Mouse (Mus musculus) left cerebral cortex, adult 2 months (tissue): ENCODE results near the gene Lipa. TPM values are rescaled to one million over a fixed set of nuclear protein-coding genes. Genes with fewer than 3 reads are reported as not detected.
A peak's percentile ranks its signal among the peaks of the same experiment; 100 is the strongest.

Experiments used
- DNase-seq, 2 experiments: peaks; one replicate each; pipeline ENCODE4 v3.0.0; 2021 to 2022; ENCODE audit warnings: low spot score in 2 of 2, mixed read lengths in 1 of 2; ENCODE audit errors: extremely low spot score in 1 of 2
- H3K27ac ChIP-seq: fragments of 200-600 bp; 2 replicates; pipeline ENCODE4 v1.8.1; 2022
- H3K4me3 ChIP-seq: fragments of 200-600 bp; 2 replicates; pipeline ENCODE4 v1.8.1; 2022
- CTCF ChIP-seq: fragments of 200-600 bp; IDR thresholded peaks from 2 replicates; pipeline ENCODE4 v1.8.1; 2022; ENCODE audit warnings: antibody characterized with exemption, mild to moderate bottlenecking, moderate library complexity
- intact Hi-C: fragments of 180-260 bp; cut with DNase I; formaldehyde crosslinking; loops from one replicate; pipeline ENCODE4 v1.15.1; 2025
- total RNA-seq, 2 experiments: library from RNA; stranded (reverse); gene quantifications; 2 replicates each; pipeline ENCODE4 v1.2.3; 2021

Lipa gene
- total RNA-seq, 2 experiments from 2014 or later: 15.3 to 17.5 TPM

- intact Hi-C loops: loop anchor here (2.0 kb wide), 1 partner anchor 149 kb away; no protein-coding TSS in a partner anchor
- DNase-seq: peak in 1 of 2 experiments; percentile 31
- no peak overlapping the region for H3K4me3 ChIP-seq
Measured at GRCm38 (mm10) chr19:34483547-34483946, 43.7 kb downstream of the Lipa start.

DNA sequence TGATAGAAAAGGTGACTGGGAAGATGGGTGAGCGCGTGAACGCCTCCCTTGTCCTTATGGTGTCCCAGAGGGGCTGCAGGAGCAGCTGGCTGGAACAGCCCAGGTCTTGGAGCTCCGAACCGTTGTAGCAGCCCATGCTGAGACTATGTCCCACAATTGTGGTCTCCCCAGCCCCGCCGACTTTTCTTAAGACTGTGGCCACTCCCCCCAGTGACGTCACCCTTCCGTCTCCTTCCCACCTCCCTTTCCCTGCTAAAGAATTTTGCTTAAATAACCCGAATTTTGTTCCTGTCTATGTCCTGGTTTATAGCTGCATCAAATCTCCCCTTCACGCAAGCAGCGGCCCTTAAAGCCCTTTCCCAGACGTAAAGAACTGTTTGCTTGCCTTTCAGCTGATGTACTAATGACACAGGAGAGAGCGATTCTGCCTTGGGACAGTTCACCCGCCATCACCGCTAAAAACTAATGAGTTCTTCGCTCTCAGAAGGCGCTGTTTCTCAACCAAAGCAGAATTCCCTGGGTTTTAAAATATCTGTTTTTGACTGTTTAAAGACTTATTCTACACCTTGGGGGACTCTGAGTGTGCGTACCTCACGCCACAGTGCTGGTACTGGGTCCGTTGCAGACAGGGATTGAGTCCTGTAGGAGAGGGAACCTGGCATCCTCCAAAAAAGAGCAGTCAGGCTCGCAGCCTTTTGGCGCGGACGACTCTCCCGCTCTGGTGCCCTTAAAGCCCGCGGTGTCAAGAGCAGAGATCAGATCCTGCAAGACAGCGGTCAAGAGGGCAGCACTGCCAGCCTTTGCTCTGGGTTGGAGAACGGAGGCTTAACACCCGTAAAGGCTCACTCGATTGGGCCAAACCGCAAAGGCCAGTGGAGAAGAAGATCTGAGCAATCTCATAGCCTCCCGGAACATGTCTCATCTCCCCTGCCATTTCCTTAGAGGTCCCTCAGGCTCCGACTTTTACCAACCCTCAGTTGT lies 52.0 kb downstream of the Lipa start, which contains the start of gene Ch25h:
Gene Ch25h (minus strand): TSS at position 174 of the 981 bp plus-strand sequence.
- intact Hi-C loops: no loop called here
- peak within 1 kb of the TSS; percentile 52 for H3K4me3 ChIP-seq
- DNase-seq: peak in 1 of 2 experiments; percentile 19
- H3K27ac ChIP-seq: peak within 1 kb of the TSS; percentile 10; the same call in 1 of the 2 replicates
- no peak for TF ChIP-seq CTCF

More at GRCm38 (mm10) chr19:34483547-34483946, 43.7 kb downstream of the Lipa start:
- peak; percentile 65 for TF ChIP-seq CTCF
- H3K27ac ChIP-seq: no peak overlapping the region

DNA sequence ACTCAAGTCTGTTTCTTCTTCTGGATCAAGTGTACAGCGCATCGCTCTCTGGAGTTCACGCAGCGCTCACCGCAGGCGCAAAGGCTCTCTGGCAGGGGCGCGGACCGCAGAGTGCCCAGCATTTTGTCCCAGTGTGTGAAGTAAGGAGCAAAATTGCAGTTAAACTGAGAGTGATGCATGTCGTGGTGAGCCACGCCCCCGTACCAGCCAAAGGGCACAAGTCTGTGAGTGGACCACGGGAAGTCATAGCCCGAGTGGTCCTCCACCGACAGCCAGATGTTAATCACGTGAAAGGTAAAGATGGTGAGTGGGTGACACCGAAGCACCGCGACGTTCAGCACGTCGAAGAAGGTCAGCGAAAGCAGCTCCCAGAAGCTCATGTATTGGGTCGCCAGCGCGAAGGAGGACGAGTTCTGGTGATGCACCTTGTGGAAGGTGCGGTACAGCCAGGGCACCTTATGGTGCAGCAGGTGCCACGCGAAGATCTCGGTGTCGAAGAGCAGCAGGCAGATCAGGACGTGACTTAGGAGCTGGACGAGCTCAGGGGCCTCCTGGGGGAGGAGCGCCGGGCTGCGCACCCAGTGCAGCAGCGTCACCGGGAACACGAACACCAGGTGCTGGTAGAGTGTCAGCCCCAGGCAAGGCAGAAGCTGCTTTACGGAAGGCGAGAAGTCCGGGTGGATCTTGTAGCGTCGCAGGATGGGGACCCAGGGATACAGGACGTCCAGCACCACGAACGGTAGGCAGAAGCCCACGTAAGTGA lies 52.9 kb downstream of the Lipa start:
- Histone ChIP-seq H3K4me3 (peak overlapping the region; percentile 52), H3K27ac (no peak overlapping the region)
- DNase-seq: peak in 1 of 2 experiments; percentile 25
- no peak for TF ChIP-seq CTCF
- intact Hi-C loops: no loop called here

- Histone ChIP-seq H3K27ac (no peak overlapping the region), H3K4me3 (no peak overlapping the region)
- TF ChIP-seq CTCF: no peak
- DNase-seq: no peak
- intact Hi-C loops: no loop called here
Measured at GRCm38 (mm10) chr19:34471703-34472102, 55.6 kb downstream of the Lipa start.

- DNase-seq: no peak
- no peak overlapping the region for H3K27ac ChIP-seq
- intact Hi-C loops: no loop called here
- TF ChIP-seq CTCF: no peak
- H3K4me3 ChIP-seq: no peak overlapping the region
Measured at GRCm38 (mm10) chr19:34468794-34469193, 58.5 kb downstream of the Lipa start.

- TF ChIP-seq CTCF: no peak
- H3K27ac ChIP-seq: no peak overlapping the region
Measured at GRCm38 (mm10) chr19:34468216-34468615, 59.1 kb downstream of the Lipa start.

GRCm38 (mm10) chr19:34464453-34464852 lies 62.8 kb downstream of the Lipa start:
- intact Hi-C loops: loop anchor here (5.0 kb wide), 1 partner anchor 112 kb away; no protein-coding TSS in a partner anchor
- no peak for TF ChIP-seq CTCF
- no peak overlapping the region for H3K27ac ChIP-seq
- DNase-seq: no peak
- no peak overlapping the region for H3K4me3 ChIP-seq

More at GRCm38 (mm10) chr19:34468216-34468615, 59.1 kb downstream of the Lipa start:
- no peak overlapping the region for H3K4me3 ChIP-seq
- intact Hi-C loops: no loop called here
- no peak for DNase-seq

GRCm38 (mm10) chr19:34461451-34462019 lies 65.7 kb downstream of the Lipa start:
- DNase-seq: no peak
- Histone ChIP-seq H3K4me3 (no peak overlapping the region), H3K27ac (no peak overlapping the region)
- intact Hi-C loops: loop anchor here (5.0 kb wide), 1 partner anchor 109 kb away; no protein-coding TSS in a partner anchor
- no peak for TF ChIP-seq CTCF

DNA sequence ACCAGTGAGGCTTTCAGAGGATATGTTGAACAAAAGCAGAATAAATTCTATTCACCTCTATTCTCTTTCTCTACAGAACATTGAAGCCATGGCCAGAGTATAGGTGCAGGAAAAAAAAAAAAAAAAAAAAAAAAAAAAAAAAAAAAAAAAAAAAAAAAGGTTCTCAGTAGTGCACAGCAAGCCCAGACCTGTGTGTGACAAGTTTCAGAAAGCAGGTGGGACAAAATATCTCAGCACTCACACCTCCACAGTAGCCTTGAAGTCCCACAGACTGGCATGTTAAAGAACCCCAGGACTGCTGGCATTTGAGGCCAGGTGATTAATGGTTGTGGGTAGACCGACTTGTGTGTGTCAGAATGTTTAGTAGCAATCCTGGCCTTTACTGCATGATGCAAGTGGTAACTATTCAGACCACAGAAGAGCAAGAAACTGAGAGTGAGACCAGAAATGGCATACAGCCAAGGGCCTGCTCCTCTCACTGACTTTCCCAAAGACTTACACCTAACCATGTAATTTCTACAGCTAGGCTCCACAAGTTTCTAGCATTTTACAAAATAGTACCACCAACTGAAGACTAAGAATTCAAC lies 76.4 kb downstream of the Lipa start:
- no peak overlapping the region for H3K4me3 ChIP-seq
- DNase-seq: no peak
- intact Hi-C loops: no loop called here
- no peak overlapping the region for H3K27ac ChIP-seq
- TF ChIP-seq CTCF: no peak

DNA sequence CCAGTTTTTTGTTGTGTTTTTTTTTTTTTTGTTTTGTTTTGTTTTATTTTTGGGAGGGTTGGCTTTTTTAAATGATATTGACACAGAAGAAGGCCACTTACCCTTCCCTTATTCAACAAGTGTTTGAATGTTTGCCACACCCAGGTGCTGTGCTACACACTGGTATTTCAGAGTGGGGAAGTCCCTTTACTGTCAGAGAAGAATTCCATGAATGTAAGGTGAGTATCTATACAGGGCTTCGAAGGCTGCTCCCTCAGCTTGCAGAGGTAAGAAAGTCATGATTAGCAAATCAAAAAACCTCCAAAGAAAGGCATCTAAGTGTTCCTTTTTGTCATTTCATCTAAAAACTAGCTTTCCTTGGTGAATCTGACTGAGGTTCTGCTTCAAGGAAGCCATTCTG lies 78.4 kb downstream of the Lipa start:
- TF ChIP-seq CTCF: no peak
- no peak for DNase-seq
- Histone ChIP-seq H3K27ac (no peak overlapping the region), H3K4me3 (no peak overlapping the region)
- intact Hi-C loops: no loop called here

DNA sequence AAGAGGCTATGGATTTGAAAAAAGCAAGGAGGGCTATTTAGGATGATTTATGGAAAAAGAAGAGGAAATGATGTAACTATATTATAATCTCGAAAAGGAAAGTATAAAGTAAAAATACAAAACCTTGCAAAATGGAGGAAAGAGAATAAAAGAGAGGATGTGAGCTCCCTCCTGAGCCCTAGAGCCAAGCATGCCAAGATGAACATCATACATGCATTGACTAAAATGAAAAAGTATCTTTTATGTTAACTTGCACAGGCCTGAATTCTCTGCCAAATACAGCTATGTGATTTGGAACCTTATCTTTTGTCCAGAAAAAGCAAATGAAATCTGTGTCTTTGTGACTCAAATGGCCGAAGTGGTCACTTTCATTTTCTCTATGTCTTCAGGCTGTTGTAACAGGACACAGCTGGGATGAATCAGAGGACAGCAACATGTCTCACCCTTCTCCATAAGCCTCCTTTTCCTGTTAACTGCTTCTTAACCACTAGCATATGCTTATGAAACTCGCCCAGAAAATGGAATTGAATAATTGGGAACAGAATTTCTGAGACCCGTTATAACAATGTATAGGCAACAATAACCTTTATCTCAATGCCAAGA lies 81.8 kb downstream of the Lipa start:
- intact Hi-C loops: no loop called here
- no peak for TF ChIP-seq CTCF
- H3K4me3 ChIP-seq: no peak overlapping the region
- no peak for DNase-seq
- H3K27ac ChIP-seq: no peak overlapping the region
